Mouse (Mus musculus) neural tube, embryonic 14.5 days (tissue): ENCODE results near the gene Sh3bp5l. TPM values are rescaled to one million over a fixed set of nuclear protein-coding genes. Genes with fewer than 3 reads are reported as not detected.

Experiments used
- ATAC-seq: fragments of 200-750 bp; cut with Nextera tagmentation; 2 replicates; pipeline ENCODE4 v1.8.0; 2017; ENCODE audit warnings: low read depth, mild to moderate bottlenecking, moderate TSS enrichment, moderate library complexity
- H3K27ac ChIP-seq: fragments of 300-500 bp; sonication (generic); 2 replicates; pipeline ENCODE4 v1.5.1; 2014; ENCODE audit warnings: low read depth, mild to moderate bottlenecking, control low read depth, low read length, moderate library complexity, mixed read lengths
- H3K27me3 ChIP-seq: fragments of 300-500 bp; sonication (generic); 2 replicates; pipeline ENCODE4 v1.6.1; 2014; ENCODE audit warnings: low read length; ENCODE audit not compliant: control insufficient read depth, insufficient read depth
- H3K36me3 ChIP-seq: fragments of 300-500 bp; sonication (generic); 2 replicates; pipeline ENCODE4 v1.6.1; 2014; ENCODE audit warnings: low read length, mixed read lengths; ENCODE audit not compliant: control insufficient read depth, insufficient read depth
- H3K4me1 ChIP-seq: fragments of 300-500 bp; sonication (generic); 2 replicates; pipeline ENCODE4 v1.6.1; 2014; ENCODE audit warnings: low read length; ENCODE audit not compliant: control insufficient read depth, insufficient read depth
- H3K4me2 ChIP-seq: fragments of 300-500 bp; sonication (generic); 2 replicates; pipeline ENCODE4 v1.6.1; 2014; ENCODE audit warnings: mild to moderate bottlenecking, low read depth, low read length, control low read depth
- H3K4me3 ChIP-seq: fragments of 300-500 bp; sonication (generic); 2 replicates; pipeline ENCODE4 v1.5.1; 2014; ENCODE audit warnings: low read depth, low read length, control low read depth, mixed read lengths
- H3K9ac ChIP-seq: fragments of 300-500 bp; sonication (generic); replicated peaks from 2 replicates; pipeline ENCODE4 v1.6.1; 2014; ENCODE audit warnings: low read depth, mild to moderate bottlenecking, control low read depth, low read length, mixed read lengths
- H3K9me3 ChIP-seq: fragments of 300-500 bp; sonication (generic); 2 replicates; pipeline ENCODE4 v1.6.1; 2016; ENCODE audit warnings: low read length; ENCODE audit not compliant: control insufficient read depth
- WGBS: fragments of 180-500 bp; shearing (Covaris S2); extraction: QIAGEN DNeasy Blood & Tissue Kit; methylation state at CpG from one replicate; pipeline ENCODE4 v1.1.7; 2014; 5-methylcytosine and 5-hydroxymethylcytosine counted together
- polyA plus RNA-seq: library from polyadenylated mRNA; unstranded; fragments of >200 nt; fragmentation: Nextera tagmentation; extraction: Ambion mirVana; gene quantifications from 2 replicates; pipeline ENCODE4 v1.2.1, GENCODE M21; 2014

Sh3bp5l gene
- polyA plus RNA-seq, 1 experiment from 2014 or later: 32.8 TPM

DNA sequence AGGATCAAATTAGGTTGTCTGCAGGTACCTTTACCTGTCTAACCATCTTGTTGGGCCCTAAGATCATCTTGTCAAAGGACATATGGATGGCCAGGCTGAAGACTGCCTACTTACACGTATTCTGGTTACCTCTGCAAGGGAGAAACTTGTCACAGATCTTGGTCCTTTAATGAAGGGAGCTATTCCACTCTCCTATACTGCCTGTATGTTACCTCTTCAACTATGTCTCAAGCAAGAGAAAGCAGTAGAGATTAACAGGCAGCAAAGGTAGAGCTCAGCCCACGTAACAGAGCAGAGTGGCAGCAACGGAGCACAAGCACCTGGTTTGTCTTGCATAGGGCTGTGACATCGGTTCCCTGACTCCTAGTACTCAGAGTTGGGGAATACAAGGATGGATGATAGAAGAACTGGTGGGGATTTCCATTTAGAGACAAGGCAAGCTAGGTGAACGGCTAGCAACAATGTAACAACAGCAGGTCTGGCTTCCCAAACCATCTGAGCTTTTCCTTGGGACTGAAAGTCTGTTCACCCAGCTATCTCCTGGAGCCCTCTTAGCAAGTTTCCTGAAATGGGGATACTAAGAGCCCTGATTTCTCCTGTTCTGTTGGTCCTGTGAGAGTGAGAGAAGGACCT lies 14.9 kb upstream of the Sh3bp5l start:
- Histone ChIP-seq H3K9ac (no peak overlapping the region), H3K4me3 (no peak overlapping the region), H3K9me3 (no peaks in the 10 kb centered on the region), H3K27ac (no peak overlapping the region), H3K4me2 (no peak overlapping the region), H3K4me1 (no peaks in the 10 kb centered on the region), H3K36me3 (peaks cover 17% of the 10 kb centered on the region), H3K27me3 (no peaks in the 10 kb centered on the region)
- no peak for ATAC-seq
- WGBS: 95% methylated on average over 5 of the region's 5 CpGs

DNA sequence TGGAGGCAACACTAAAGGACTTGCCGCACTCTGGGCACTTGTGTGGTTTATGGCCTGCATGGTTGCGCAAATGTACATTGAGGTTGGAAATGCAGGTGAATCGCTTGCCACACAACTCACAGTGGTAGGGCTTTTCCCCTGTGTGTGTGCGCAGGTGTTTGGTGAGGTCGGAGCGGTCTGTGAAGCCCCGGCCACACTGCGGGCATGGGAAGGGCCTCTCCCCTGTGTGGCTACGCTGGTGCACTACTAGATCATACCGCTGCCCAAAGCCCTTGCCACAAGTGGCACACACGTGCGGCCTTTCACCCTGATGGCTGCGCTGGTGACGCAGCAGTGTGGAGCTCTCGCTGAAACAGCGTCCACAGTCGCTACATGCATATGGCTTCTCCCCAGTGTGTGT lies 14.2 kb upstream of the Sh3bp5l start:
- H3K27me3 ChIP-seq: no peaks in the 10 kb centered on the region
- no peak overlapping the region for H3K4me3 ChIP-seq
- no peaks in the 10 kb centered on the region for H3K9me3 ChIP-seq
- no peak overlapping the region for H3K9ac ChIP-seq
- WGBS: 84% methylated on average over 17 of the region's 17 CpGs
- no peak overlapping the region for H3K27ac ChIP-seq
- H3K36me3 ChIP-seq: peaks cover 20% of the 10 kb centered on the region
- no peak overlapping the region for H3K4me2 ChIP-seq
- ATAC-seq: no peak
- no peaks in the 10 kb centered on the region for H3K4me1 ChIP-seq

- no peak overlapping the region for H3K27ac ChIP-seq
- no peaks in the 10 kb centered on the region for H3K27me3 ChIP-seq
- peaks cover 2% of the 10 kb centered on the region for H3K4me1 ChIP-seq
- 0 out of 2 replicates have a peak, but pooled peaks have one; percentile 23 for ATAC-seq
- WGBS: 67% methylated on average over 28 of the region's 28 CpGs
- no peaks in the 10 kb centered on the region for H3K9me3 ChIP-seq
- no peak overlapping the region for H3K9ac ChIP-seq
- peaks cover 15% of the 10 kb centered on the region for H3K36me3 ChIP-seq
- H3K4me3 ChIP-seq: no peak overlapping the region
- no peak overlapping the region for H3K4me2 ChIP-seq
Observed at GRCm38 (mm10) chr11:58316768-58317390, 13.6 kb upstream of the Sh3bp5l start.

GRCm38 (mm10) chr11:58322824-58323569 lies 7.5 kb upstream of the Sh3bp5l start:
- Histone ChIP-seq H3K27me3 (no peaks in the 10 kb centered on the region), H3K9ac (peak overlapping the region; percentile 92), H3K36me3 (peaks cover 11% of the 10 kb centered on the region; the same call in 1 of the 2 replicates), H3K4me2 (peak overlapping the region; percentile 94), H3K4me3 (peak overlapping the region; percentile 89), H3K4me1 (peaks cover 17% of the 10 kb centered on the region), H3K9me3 (no peaks in the 10 kb centered on the region), H3K27ac (peak overlapping the region; percentile 97)
- under 1% methylated on average over 63 of the region's 63 CpGs for WGBS
- peak; percentile 98 for ATAC-seq

DNA sequence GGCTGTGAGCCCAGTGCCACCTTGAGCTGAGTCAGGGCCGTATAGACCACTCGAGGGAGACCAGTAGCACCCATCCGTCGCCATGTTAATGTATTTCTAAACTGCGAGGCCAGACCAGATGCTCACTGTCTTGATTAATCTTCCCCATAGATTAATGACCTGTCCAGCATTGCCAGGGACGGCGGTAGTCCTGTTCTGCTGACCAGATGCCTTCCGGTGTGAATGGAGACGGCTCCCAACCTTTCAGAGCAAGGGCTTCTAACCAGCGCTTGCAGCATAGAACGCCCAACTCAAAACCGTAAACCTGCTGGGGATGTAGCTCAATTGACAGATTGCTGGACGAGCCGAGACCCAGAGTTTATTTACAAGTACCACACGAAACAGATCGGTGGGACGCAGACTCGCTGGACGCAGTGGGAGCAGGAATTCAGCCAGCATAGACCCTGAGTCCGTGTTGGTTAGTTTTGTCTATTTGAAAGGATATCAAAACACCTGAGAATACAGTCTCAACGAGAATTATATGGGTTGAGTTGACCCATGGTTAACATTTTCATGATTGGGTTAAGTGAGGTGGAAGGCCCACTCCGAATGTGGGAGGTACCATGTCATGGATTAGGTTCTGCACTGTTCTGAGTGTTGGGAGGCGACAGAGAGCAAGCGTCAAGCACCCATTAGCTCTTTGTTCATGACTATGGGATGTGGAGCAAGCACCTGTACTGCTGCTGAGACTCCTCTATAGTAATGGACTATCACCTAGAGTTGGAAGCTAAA lies 6.8 kb upstream of the Sh3bp5l start:
- no peak; the same call in 1 of the 2 replicates for ATAC-seq
- Histone ChIP-seq H3K4me1 (peaks cover 17% of the 10 kb centered on the region), H3K27ac (peak overlapping the region; percentile 97), H3K36me3 (peaks cover 11% of the 10 kb centered on the region; the same call in 1 of the 2 replicates), H3K4me3 (peak overlapping the region; percentile 89), H3K27me3 (no peaks in the 10 kb centered on the region), H3K4me2 (peak overlapping the region; percentile 94), H3K9ac (peak overlapping the region; percentile 92), H3K9me3 (no peaks in the 10 kb centered on the region)
- 12% methylated on average over 24 of the region's 24 CpGs for WGBS

- H3K4me2 ChIP-seq: no peak overlapping the region
- ATAC-seq: no peak
- H3K27ac ChIP-seq: no peak overlapping the region
- no peaks in the 10 kb centered on the region for H3K9me3 ChIP-seq
- 90% methylated on average over 3 of the region's 3 CpGs for WGBS
- peaks cover 25% of the 10 kb centered on the region for H3K4me1 ChIP-seq
- no peak overlapping the region for H3K4me3 ChIP-seq
- no peak overlapping the region for H3K9ac ChIP-seq
- peaks cover 5% of the 10 kb centered on the region; the same call in 1 of the 2 replicates for H3K36me3 ChIP-seq
- H3K27me3 ChIP-seq: no peaks in the 10 kb centered on the region
Observed at GRCm38 (mm10) chr11:58324614-58325229, 5.8 kb upstream of the Sh3bp5l start.

GRCm38 (mm10) chr11:58326781-58327180 lies 3.7 kb upstream of the Sh3bp5l start:
- 95% methylated on average over 3 of the region's 3 CpGs for WGBS
- no peak overlapping the region for H3K4me3 ChIP-seq
- no peak overlapping the region for H3K9ac ChIP-seq
- no peaks in the 10 kb centered on the region for H3K36me3 ChIP-seq
- H3K27ac ChIP-seq: no peak overlapping the region
- H3K4me2 ChIP-seq: no peak overlapping the region
- ATAC-seq: no peak
- peaks cover 30% of the 10 kb centered on the region for H3K4me1 ChIP-seq
- H3K27me3 ChIP-seq: no peaks in the 10 kb centered on the region
- no peaks in the 10 kb centered on the region for H3K9me3 ChIP-seq

DNA sequence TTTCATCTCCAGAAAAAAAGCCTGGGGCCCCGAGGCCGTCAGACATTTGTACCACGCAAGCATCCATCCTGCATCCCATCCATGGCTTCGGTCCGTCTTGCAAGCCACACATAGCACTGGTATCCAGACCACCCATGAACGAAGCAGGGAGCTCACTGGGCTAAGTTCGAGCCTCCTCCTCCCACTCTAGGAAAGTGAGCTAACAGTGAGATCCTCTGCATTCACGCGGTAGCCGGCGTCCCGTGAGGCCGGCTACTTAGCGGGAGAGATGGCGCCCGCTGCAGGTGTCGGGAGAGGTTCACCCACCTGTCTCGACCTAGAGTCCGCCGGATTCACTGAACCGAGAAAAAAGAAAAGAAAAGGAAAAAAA lies 633 bp upstream of the Sh3bp5l start:
- peak; percentile 34 for ATAC-seq
- H3K27ac ChIP-seq: peak overlapping the region; percentile 77
- H3K4me1 ChIP-seq: peaks cover 26% of the 10 kb centered on the region
- no peaks in the 10 kb centered on the region for H3K27me3 ChIP-seq
- H3K36me3 ChIP-seq: peaks cover 7% of the 10 kb centered on the region; the same call in 1 of the 2 replicates
- no peaks in the 10 kb centered on the region for H3K9me3 ChIP-seq
- H3K9ac ChIP-seq: peak overlapping the region; percentile 79
- H3K4me2 ChIP-seq: peak overlapping the region; percentile 91
- under 1% methylated on average over 21 of the region's 21 CpGs for WGBS
- peak overlapping the region; percentile 85 for H3K4me3 ChIP-seq
